Mouse (Mus musculus): ENCODE results near the gene Zfp110. TPM values are rescaled to one million over a fixed set of nuclear protein-coding genes. Genes with fewer than 3 reads are reported as not detected.

Zfp110 gene
- polyA plus RNA-seq, 1 experiment, result 33.3 TPM

DNA sequence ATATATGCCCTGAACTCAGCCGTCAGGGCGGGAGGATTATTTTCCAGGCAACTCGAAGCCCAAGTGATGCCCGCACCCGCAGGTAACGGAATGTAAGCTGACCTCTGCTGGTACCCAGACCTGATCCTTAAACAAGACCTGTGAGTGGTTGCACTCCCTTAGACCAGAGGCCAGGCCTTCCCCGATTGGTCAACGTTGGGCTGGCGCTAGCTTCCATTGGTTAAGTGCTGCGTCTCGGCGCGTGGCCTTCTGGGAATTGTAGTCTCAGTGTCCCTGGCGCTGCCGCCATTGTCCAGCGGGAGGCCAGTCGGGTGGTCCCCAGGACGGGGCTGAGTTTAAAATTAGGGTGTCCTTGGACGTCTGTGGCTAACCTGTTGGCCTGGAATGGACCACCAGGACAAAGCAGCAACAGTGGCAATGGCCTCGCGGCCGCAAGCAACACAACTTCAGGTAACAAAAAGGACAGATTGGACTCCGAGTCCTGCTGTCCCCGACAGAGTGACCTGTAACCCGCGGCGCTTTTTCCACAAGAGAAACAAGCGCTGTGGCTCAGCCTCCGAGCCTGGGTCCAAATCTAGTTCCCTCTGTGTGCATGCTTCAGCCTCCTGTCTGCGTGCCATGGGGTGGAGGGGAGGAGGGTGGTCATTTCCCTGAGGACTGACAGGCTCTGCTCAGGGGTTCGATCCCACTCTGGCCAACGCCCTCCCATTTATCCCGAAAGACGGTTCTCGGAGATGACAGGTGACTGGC, 46.5 kb downstream of the Zfp110 start, which contains the start of gene Zfp128:
Gene Zfp128 (plus strand): TSS at position 267 of the 750 bp plus-strand sequence.
- TF ChIP-seq CTCF (IDR thresholded peaks at IDR 0.05; ENCODE audit: control insufficient read depth, insufficient read depth, insufficient replicate concordance, low read depth, low read length) (no peak; the same call in 1 of the 2 replicates), POLR2A (IDR thresholded peaks at IDR 0.05; ENCODE audit: control insufficient read depth, low read depth, low read length) (peak; percentile 71)
- Histone ChIP-seq H3K27me3 (ENCODE audit: control insufficient read depth, insufficient read depth, low read length) (no peaks in the 10 kb centered on the region), H3K4me1 (ENCODE audit: control insufficient read depth, insufficient read depth, low read length) (peaks cover 6% of the 10 kb centered on the region), H3K36me3 (ENCODE audit: control insufficient read depth, insufficient read depth, low read length) (no peaks in the 10 kb centered on the region; the same call in 1 of the 2 replicates), H3K4me3 (ENCODE audit: control insufficient read depth, low read depth, low read length) (peak within 1 kb of the TSS; percentile 81), H3K27ac (ENCODE audit: control insufficient read depth, insufficient read depth, low read depth, low read length) (peak within 1 kb of the TSS; percentile 47; the same call in 1 of the 2 replicates)

DNA sequence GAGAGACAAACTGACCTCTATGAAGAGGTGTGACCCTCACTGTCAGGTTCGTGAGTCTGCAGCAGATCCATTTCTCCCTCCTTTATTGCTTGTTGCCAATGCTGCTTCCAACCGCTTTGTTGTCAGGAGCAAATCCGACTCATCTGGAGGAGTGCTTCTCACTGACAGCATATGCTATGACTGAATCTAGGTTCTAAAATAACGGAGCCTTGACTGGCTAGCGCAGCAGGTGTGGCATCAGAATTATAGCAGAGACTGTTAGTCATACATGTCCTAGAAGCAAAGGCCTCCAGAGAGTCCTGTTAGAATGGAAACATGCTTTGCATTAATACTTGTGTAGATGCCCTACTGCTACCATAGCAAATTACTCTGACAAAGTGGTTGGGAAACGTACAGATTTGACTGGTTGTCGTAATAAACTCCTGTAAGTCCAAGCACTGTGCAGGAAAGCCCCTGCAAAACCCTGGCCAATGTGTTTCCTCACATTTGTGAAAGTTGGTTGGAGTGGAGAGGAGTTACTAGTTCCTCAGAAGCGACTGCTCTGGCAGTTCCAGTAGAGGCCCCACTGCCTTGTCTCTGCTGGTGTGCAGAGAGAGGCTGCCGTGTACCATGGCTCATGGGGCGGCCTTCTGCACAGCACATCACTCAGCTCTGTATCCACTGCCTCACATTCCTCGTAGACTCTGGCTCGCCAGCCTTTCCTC, 52.2 kb downstream of the Zfp110 start:
- H3K36me3 ChIP-seq (ENCODE audit: control insufficient read depth, insufficient read depth, low read length), result no peaks in the 10 kb centered on the region; the same call in 1 of the 2 replicates

DNA sequence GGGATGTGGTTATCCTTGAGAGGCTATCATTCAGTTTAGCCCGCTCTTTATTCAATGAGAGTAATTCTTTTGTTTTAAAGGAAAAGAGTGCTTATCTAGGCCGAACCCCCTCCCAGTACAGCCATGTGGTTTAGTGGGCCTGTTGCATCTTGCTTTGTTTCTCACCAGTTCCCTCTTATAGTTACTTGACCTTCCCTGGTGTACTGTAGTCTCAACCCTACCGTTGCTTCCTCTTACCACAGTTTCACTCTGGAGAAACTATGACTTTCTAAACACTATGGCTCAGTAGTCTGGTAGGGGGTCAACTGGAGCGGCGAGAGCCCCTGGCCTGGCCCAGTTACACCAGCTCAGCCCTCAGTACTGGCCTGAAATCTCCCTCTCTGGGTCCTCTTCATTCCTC, 53.0 kb downstream of the Zfp110 start:
- H3K4me3 ChIP-seq (ENCODE audit: control insufficient read depth, low read depth, low read length), result no peak overlapping the region
- H3K36me3 ChIP-seq (ENCODE audit: control insufficient read depth, insufficient read depth, low read length), result no peaks in the 10 kb centered on the region; the same call in 1 of the 2 replicates
- TF ChIP-seq POLR2A (IDR thresholded peaks at IDR 0.05; ENCODE audit: control insufficient read depth, low read depth, low read length) (no peak), CTCF (IDR thresholded peaks at IDR 0.05; ENCODE audit: control insufficient read depth, insufficient read depth, insufficient replicate concordance, low read depth, low read length) (no peak)
- no peaks in the 10 kb centered on the region for H3K27me3 ChIP-seq (ENCODE audit: control insufficient read depth, insufficient read depth, low read length)
- H3K4me1 ChIP-seq (ENCODE audit: control insufficient read depth, insufficient read depth, low read length), result no peaks in the 10 kb centered on the region
- H3K27ac ChIP-seq (ENCODE audit: control insufficient read depth, insufficient read depth, low read depth, low read length), result no peak overlapping the region

More for the DNA sequence above, 52.2 kb downstream of the Zfp110 start:
- Histone ChIP-seq H3K27me3 (ENCODE audit: control insufficient read depth, insufficient read depth, low read length) (no peaks in the 10 kb centered on the region), H3K4me3 (ENCODE audit: control insufficient read depth, low read depth, low read length) (no peak overlapping the region), H3K27ac (ENCODE audit: control insufficient read depth, insufficient read depth, low read depth, low read length) (no peak overlapping the region), H3K4me1 (ENCODE audit: control insufficient read depth, insufficient read depth, low read length) (no peaks in the 10 kb centered on the region)
- TF ChIP-seq CTCF (IDR thresholded peaks at IDR 0.05; ENCODE audit: control insufficient read depth, insufficient read depth, insufficient replicate concordance, low read depth, low read length) (no peak), POLR2A (IDR thresholded peaks at IDR 0.05; ENCODE audit: control insufficient read depth, low read depth, low read length) (no peak)

DNA sequence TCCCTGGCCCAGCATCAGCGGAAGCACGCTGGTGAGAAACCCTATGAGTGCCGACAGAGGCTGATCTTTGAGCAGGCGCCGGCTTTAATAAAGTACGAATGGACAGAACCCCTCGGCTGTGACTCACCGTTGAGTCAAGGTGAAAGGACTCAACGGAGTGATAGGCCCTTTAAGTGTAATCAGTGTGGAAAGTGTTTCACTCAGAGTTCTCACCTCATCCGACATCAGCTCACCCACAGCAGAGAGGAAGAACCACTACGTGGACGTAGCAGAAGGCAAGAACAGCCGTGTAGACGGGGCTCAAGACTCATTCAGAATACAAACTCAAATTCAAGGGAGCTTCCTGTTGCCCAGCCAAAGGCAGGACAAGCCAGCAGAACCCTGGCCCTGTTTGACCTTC, 56.4 kb downstream of the Zfp110 start:
- Histone ChIP-seq H3K36me3 (ENCODE audit: control insufficient read depth, insufficient read depth, low read length) (no peaks in the 10 kb centered on the region; the same call in 1 of the 2 replicates), H3K4me1 (ENCODE audit: control insufficient read depth, insufficient read depth, low read length) (no peaks in the 10 kb centered on the region), H3K4me3 (ENCODE audit: control insufficient read depth, low read depth, low read length) (no peak overlapping the region), H3K27ac (ENCODE audit: control insufficient read depth, insufficient read depth, low read depth, low read length) (no peak overlapping the region), H3K27me3 (ENCODE audit: control insufficient read depth, insufficient read depth, low read length) (no peaks in the 10 kb centered on the region)
- TF ChIP-seq CTCF (IDR thresholded peaks at IDR 0.05; ENCODE audit: control insufficient read depth, insufficient read depth, insufficient replicate concordance, low read depth, low read length), result no peak

DNA sequence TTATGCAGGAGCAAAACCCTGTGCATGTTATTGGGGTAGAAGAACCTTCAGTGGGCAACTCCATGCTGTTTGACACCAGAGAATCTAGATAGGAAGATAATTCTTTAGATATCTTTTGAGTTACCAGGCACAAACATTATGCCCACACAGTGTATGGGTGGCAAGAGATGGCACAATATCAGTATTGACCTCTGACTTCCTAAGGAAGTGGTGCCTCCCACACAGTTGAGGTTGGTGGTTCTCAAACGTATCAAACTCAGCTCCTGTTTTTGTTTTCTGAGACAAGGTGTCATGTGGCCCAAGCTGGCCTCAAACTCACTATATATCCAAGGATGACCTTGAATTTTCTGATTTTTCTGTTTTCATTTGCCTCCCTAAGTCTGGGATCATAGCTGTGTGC, 56.8 kb downstream of the Zfp110 start:
- H3K36me3 ChIP-seq (ENCODE audit: control insufficient read depth, insufficient read depth, low read length), result no peaks in the 10 kb centered on the region; the same call in 1 of the 2 replicates
- TF ChIP-seq CTCF (IDR thresholded peaks at IDR 0.05; ENCODE audit: control insufficient read depth, insufficient read depth, insufficient replicate concordance, low read depth, low read length), result no peak
- TF ChIP-seq POLR2A (IDR thresholded peaks at IDR 0.05; ENCODE audit: control insufficient read depth, low read depth, low read length), result no peak
- no peaks in the 10 kb centered on the region for H3K27me3 ChIP-seq (ENCODE audit: control insufficient read depth, insufficient read depth, low read length)
- H3K4me3 ChIP-seq (ENCODE audit: control insufficient read depth, low read depth, low read length), result no peak overlapping the region
- no peaks in the 10 kb centered on the region for H3K4me1 ChIP-seq (ENCODE audit: control insufficient read depth, insufficient read depth, low read length)
- no peak overlapping the region for H3K27ac ChIP-seq (ENCODE audit: control insufficient read depth, insufficient read depth, low read depth, low read length)

DNA sequence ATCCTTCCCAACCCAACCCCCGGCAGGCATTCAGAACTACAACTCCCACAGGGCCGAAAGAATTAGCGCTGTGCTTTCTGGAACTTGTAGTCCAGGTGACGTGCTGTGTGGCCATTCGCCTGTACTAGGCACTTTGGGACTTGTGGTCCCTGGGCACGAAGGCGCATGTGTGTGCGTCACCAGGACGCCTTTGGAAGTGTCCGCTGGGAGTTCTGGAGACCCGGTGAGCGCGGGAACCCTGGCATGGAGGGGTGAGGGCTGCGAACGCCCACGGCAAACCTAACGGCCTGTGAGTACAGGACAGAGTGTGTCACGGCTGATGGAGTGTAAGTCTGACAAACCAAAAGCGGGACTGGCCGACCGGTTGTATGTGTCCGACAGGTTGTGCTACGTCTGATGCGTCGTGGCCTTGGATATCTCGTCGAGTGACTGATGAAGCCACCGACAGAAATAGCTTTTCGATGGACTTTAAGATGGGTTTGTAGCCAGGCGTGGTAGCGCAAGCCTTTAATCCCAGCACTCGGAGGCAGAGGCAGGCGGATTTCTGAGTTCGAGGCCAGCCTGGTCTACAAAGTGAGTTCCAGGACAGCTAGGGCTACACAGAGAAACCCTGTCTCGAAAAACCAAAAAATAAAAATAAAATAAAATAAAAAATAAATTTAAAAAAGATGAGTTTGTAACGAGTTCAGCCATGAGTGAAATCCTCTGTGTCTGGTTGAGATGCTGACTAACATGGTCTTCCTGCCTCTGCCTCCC, 63.3 kb downstream of the Zfp110 start, which contains the start of gene Zscan22:
Gene Zscan22 (plus strand): TSS at position 161 of the 756 bp plus-strand sequence.
- no peaks in the 10 kb centered on the region for H3K27me3 ChIP-seq (ENCODE audit: control insufficient read depth, insufficient read depth, low read length)
- H3K4me3 ChIP-seq (ENCODE audit: control insufficient read depth, low read depth, low read length), result peak within 1 kb of the TSS; percentile 90
- no peaks in the 10 kb centered on the region for H3K36me3 ChIP-seq (ENCODE audit: control insufficient read depth, insufficient read depth, low read length)
- peaks cover 5% of the 10 kb centered on the region for H3K4me1 ChIP-seq (ENCODE audit: control insufficient read depth, insufficient read depth, low read length)
- H3K27ac ChIP-seq (ENCODE audit: control insufficient read depth, insufficient read depth, low read depth, low read length), result peak within 1 kb of the TSS; percentile 65
- TF ChIP-seq POLR2A (IDR thresholded peaks at IDR 0.05; ENCODE audit: control insufficient read depth, low read depth, low read length) (peak; percentile 84), CTCF (IDR thresholded peaks at IDR 0.05; ENCODE audit: control insufficient read depth, insufficient read depth, insufficient replicate concordance, low read depth, low read length) (peak; percentile 6; the same call in 1 of the 2 replicates)

Other genes starting within 250 kb of the Zfp110 start
- 0.01 TPM in 2 replicates for gene Vmn2r53, start 226.0 kb upstream of the Zfp110 start, polyA plus RNA-seq (2012; rRNA removed)
- gene Vmn2r54, start 194.4 kb upstream of the Zfp110 start, polyA plus RNA-seq (2012; rRNA removed), result 0.02 TPM in 1 of 2 replicates, not detected in the other
- 0.04 TPM in 1 of 2 replicates, not detected in the other for gene Vmn2r55, start 149.8 kb upstream of the Zfp110 start, polyA plus RNA-seq (2012; rRNA removed)
- gene Vmn2r56, start 99.8 kb upstream of the Zfp110 start, polyA plus RNA-seq (2012; rRNA removed), result not detected in 2 replicates
- 7.6 and 9.0 TPM in 2 replicates for gene Zscan18, start 31.1 kb upstream of the Zfp110 start, polyA plus RNA-seq (2012; rRNA removed)
- 2.0 and 3.0 TPM in 2 replicates for gene Zfp329, start 15.9 kb upstream of the Zfp110 start, polyA plus RNA-seq (2012; rRNA removed)
- gene Zfp128, start 46.4 kb downstream of the Zfp110 start, polyA plus RNA-seq (2012; rRNA removed), result 3.4 and 3.5 TPM in 2 replicates
- 19.0 and 20.7 TPM in 2 replicates for gene Zscan22, start 63.1 kb downstream of the Zfp110 start, polyA plus RNA-seq (2012; rRNA removed)
- gene Rps5, start 87.5 kb downstream of the Zfp110 start, polyA plus RNA-seq (2012; rRNA removed), result 512 and 591 TPM in 2 replicates
- 0.12 and 0.13 TPM in 2 replicates for gene Rnf225, start 92.7 kb downstream of the Zfp110 start, polyA plus RNA-seq (2012; rRNA removed)
- 0.60 and 0.75 TPM in 2 replicates for gene Zfp324, start 131.1 kb downstream of the Zfp110 start, polyA plus RNA-seq (2012; rRNA removed)
- gene Zfp446, start 143.1 kb downstream of the Zfp110 start, polyA plus RNA-seq (2012; rRNA removed), result 8.4 and 8.7 TPM in 2 replicates
- 0.06 and 0.14 TPM in 2 replicates for gene Slc27a5, start 163.4 kb downstream of the Zfp110 start, polyA plus RNA-seq (2012; rRNA removed)
- 507 and 516 TPM in 2 replicates for gene Trim28, start 164.4 kb downstream of the Zfp110 start, polyA plus RNA-seq (2012; rRNA removed)
- gene Zbtb45, start 175.3 kb downstream of the Zfp110 start, polyA plus RNA-seq (2012; rRNA removed), result 4.3 and 5.6 TPM in 2 replicates
- gene Chmp2a, start 200.0 kb downstream of the Zfp110 start, polyA plus RNA-seq (2012; rRNA removed), result 107 and 115 TPM in 2 replicates
- gene Ube2m, start 203.5 kb downstream of the Zfp110 start, polyA plus RNA-seq (2012; rRNA removed), result 377 and 399 TPM in 2 replicates
- 7.5 and 8.2 TPM in 2 replicates for gene Mzf1, start 220.0 kb downstream of the Zfp110 start, polyA plus RNA-seq (2012; rRNA removed)

All from testis, adult 2 months (tissue).